9 mouse cellular contexts compared by ENCODE assay signal in the genomic region with DNA sequence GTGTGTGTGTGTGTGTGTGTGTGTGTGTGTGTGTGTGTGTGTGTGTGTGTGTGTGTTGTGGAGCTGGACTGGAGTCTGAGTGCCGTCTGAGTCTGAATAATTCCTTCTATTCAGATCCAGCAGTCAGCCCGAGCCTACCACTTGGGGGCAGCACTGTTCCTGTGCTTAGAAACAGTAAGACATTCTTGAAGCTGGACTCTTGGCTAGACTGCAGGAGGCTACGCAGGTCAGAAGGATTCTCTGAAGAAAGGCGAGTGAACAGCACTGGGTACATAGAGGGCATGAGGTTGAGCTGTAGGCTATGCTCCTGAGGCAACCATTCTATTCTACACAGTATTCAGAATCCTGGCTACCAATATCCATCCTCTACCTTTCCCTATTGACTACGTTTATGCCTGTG.
A peak's percentile ranks its signal among the peaks of the same experiment; 100 is the strongest.
DNase-seq lines count a peak whose midpoint lies in the region; ATAC-seq and TF ChIP-seq lines count a peak whose summit lies in the region.
"Had no signal": no experiment of that assay in that cellular context is flagged by ENCODE, and none has a peak within 500 bp of the region (broad histone marks: within the 10 kb centered on the region; RNA-seq: fewer than 3 reads in every experiment).

No protein-coding gene starts in this region.

- peak overlapping the region; percentile 89; the same call in 1 of the 2 replicates for H3K27ac ChIP-seq in cortical plate, adult 2 months (ENCODE audit: insufficient read depth, low read length)
- H3K27ac ChIP-seq in kidney, postnatal 0 days, result no peak overlapping the region
- H3K27ac ChIP-seq in liver, embryonic 13.5 days, result no peak overlapping the region
- H3K27ac ChIP-seq: embryonic facial prominence, embryonic 12.5 days had no signal

- no peaks in the 10 kb centered on the region for H3K36me3 ChIP-seq in kidney, postnatal 0 days (ENCODE audit: insufficient read depth, low read length)
- no peaks in the 10 kb centered on the region for H3K36me3 ChIP-seq in liver, embryonic 13.5 days
- H3K36me3 ChIP-seq: embryonic facial prominence, embryonic 12.5 days had no signal

- H3K4me2 ChIP-seq in kidney, postnatal 0 days (ENCODE audit: low read length), result no peak overlapping the region
- no peak overlapping the region for H3K4me2 ChIP-seq in liver, embryonic 13.5 days
- H3K4me2 ChIP-seq: embryonic facial prominence, embryonic 12.5 days had no signal

- H3K4me3 ChIP-seq in cortical plate, adult 2 months (ENCODE audit: insufficient read depth, low read length), result no peak overlapping the region
- H3K4me3 ChIP-seq in kidney, postnatal 0 days (replicated peaks; ENCODE audit: low read depth, low read length), result no peak overlapping the region
- no peak overlapping the region for H3K4me3 ChIP-seq in liver, embryonic 13.5 days (replicated peaks)
- H3K4me3 ChIP-seq: embryonic facial prominence, embryonic 12.5 days had no signal

- no peak for ATAC-seq in kidney, postnatal 0 days (replicated peaks; ENCODE audit: low FRiP score, low read depth)
- ATAC-seq in liver, embryonic 13.5 days (ENCODE audit: low read depth), result no peak

- H3K9ac ChIP-seq in kidney, postnatal 0 days (ENCODE audit: low read depth, low read length), result no peak overlapping the region
- H3K9ac ChIP-seq in liver, embryonic 13.5 days, result no peak overlapping the region
- H3K9ac ChIP-seq: embryonic facial prominence, embryonic 12.5 days had no signal

- H3K27me3 ChIP-seq in kidney, postnatal 0 days (ENCODE audit: insufficient read depth, low read length), result no peaks in the 10 kb centered on the region
- H3K27me3 ChIP-seq in liver, embryonic 13.5 days, result no peaks in the 10 kb centered on the region
- H3K27me3 ChIP-seq: embryonic facial prominence, embryonic 12.5 days had no signal

- peak; percentile 73 for TF ChIP-seq CTCF in cortical plate, adult 2 months (IDR thresholded peaks at IDR 0.05; ENCODE audit: extremely low read depth, insufficient read depth, low read length)
- peak; percentile 83 for TF ChIP-seq CTCF in kidney, postnatal 0 days (IDR thresholded peaks at IDR 0.05; ENCODE audit: low read depth)

- 28% methylated on average over 5 of the region's 5 CpGs for WGBS in kidney, postnatal 0 days
- WGBS in liver, embryonic 13.5 days (ENCODE audit: insufficient replicate concordance), result 30% methylated on average over 5 of the region's 5 CpGs

- DNase-seq in 3134 (ENCODE audit: extremely low read depth, insufficient read length, low spot score), result peak; percentile 6
- DNase-seq in adipocyte (ENCODE audit: low spot score), result peak; percentile 74
- peak; percentile 19 for DNase-seq in gastrocnemius, postnatal 25 days
- peak; percentile 86 for DNase-seq in kidney, postnatal 0 days (ENCODE audit: low spot score)
- DNase-seq in liver, embryonic 13.5 days, result peak; percentile 5
- DNase-seq in ovary, adult 18-20 months (ENCODE audit: low spot score), result peak; percentile 12
- DNase-seq in thymus, postnatal 36 days, result peak; percentile 10 to 23

- TF ChIP-seq POLR2A in cortical plate, adult 2 months (IDR thresholded peaks at IDR 0.05; ENCODE audit: extremely low read depth, insufficient read depth, low read length), result no peak

- no peaks in the 10 kb centered on the region for H3K9me3 ChIP-seq in kidney, postnatal 0 days (replicated peaks; ENCODE audit: low read length)
- no peaks in the 10 kb centered on the region for H3K9me3 ChIP-seq in liver, embryonic 13.5 days (replicated peaks)
- H3K9me3 ChIP-seq: embryonic facial prominence, embryonic 12.5 days had no signal

- peaks cover 10% of the 10 kb centered on the region for H3K4me1 ChIP-seq in cortical plate, adult 2 months (ENCODE audit: control insufficient read depth, insufficient read depth, low read length)
- no peaks in the 10 kb centered on the region for H3K4me1 ChIP-seq in kidney, postnatal 0 days (replicated peaks; ENCODE audit: insufficient read depth, low read length)
- H3K4me1 ChIP-seq in liver, embryonic 13.5 days (replicated peaks), result no peaks in the 10 kb centered on the region
- H3K4me1 ChIP-seq: embryonic facial prominence, embryonic 12.5 days had no signal

Comparison
In these comparisons a context has a peak if more than half of its experiments do, and no peak if none do; other contexts are left out.
1. DNase-seq: peak in every context shown above with its lines; median percentile 86 in kidney, postnatal 0 days; 74 in adipocyte; 19 in gastrocnemius, postnatal 25 days; 16 in thymus, postnatal 36 days; 12 in ovary, adult 18-20 months; 6 in 3134; 5 in liver, embryonic 13.5 days.